Mouse (Mus musculus): ENCODE measurements at regions not wholly inside any gene's neighbourhood (a gene's known extent, or its start where the extent isn't known, plus 50 kb on each side); places are given as distances from the start of the nearest gene placed in this dataset.

- no peak for DNase-seq (ENCODE audit: low spot score)
These were observed 92.3 kb upstream of the Dab2 start for GRCm38 (mm10) chr15:6207239-6207638.

DNA sequence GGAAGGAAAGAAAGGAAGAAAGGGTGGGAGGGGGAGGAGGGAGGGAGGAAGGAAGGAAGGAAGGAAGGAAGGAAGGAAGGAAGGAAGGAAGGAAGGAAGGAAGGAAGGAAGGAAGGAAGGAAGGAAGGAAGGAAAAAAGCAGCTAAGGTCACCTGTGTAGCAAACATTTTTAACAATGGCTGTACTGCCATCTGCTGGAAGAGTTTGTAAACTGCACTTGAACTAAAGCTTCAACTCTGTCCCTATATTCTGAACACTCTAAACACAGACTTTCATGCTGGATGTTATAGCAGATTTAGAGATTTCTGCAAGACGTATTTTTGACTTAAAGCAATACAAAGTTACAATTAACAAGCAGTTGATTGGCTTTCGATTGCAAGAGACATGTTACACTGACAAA, 90.3 kb upstream of the Dab2 start:
- DNase-seq (ENCODE audit: low spot score) = peak; percentile 46

GRCm38 (mm10) chr15:6218087-6218486, 81.5 kb upstream of the Dab2 start:
- DNase-seq (ENCODE audit: low spot score) = no peak

DNA sequence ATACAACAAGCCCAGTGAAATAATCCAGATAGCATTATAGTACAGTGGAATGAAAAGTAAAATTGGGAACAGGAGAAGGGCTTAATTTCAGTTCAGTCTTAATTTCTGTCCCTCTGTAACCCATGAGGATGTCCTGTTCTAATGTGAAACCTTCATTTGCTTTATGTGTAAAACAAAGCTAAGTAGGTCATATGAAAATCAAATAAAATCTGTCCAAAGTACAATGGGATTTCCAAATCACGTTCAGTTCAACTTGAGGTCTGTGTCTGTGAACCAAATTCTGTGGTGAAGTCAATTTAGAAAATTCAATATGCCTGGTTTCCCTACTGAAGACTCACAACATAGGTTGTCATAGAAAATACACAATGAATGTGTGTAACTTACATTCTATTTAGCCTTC, 74.4 kb upstream of the Dab2 start:
- no peak for DNase-seq (ENCODE audit: low spot score)

DNA sequence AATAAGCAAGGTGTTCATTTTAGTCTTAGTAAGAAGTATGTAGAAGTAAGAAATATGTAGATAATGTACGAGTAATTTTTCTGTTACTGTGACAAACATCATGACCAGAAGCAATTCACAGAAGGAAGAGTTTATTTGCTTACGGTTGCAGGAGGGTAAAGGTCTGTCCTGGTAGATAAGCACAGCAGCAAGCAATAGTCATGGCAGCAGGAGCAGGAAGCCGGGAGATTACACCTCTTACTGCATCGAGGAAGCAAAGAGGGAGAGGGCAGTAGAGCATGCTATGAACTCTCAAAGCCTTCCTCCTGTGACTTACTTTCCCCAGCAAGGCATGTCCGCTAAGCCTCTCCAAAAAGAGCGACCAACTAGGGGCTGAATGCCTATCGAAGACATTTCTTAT, 69.0 kb upstream of the Dab2 start:
- DNase-seq (ENCODE audit: low spot score) = no peak

- DNase-seq (ENCODE audit: low spot score) = no peak
These were observed 68.1 kb upstream of the Dab2 start for GRCm38 (mm10) chr15:6231308-6232103.

- peak; percentile 41 for DNase-seq (ENCODE audit: low spot score)
These were observed 66.0 kb upstream of the Dab2 start for GRCm38 (mm10) chr15:6233621-6234020.

DNA sequence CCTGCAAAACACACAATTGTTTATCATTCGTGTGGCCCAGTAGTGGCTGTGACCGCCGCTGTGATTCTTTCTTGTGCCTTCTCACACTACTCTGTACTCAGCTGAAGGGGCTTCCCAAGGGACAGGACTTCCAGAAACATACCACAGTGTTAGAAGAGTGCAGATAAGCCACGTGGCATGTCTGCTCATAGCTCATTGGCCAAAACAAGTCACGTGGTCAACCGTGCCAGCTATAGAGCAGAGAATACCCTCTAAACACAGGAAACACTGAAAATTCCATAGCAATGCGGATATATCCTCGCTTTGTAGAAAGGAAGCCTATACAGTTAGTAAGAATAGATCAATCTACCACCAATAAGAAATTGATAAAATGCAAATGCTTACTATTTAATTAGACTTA, 63.0 kb upstream of the Dab2 start:
- no peak for DNase-seq (ENCODE audit: low spot score)

GRCm38 (mm10) chr15:6237726-6238125, 61.9 kb upstream of the Dab2 start:
- peak; percentile 24 for DNase-seq (ENCODE audit: low spot score)

DNA sequence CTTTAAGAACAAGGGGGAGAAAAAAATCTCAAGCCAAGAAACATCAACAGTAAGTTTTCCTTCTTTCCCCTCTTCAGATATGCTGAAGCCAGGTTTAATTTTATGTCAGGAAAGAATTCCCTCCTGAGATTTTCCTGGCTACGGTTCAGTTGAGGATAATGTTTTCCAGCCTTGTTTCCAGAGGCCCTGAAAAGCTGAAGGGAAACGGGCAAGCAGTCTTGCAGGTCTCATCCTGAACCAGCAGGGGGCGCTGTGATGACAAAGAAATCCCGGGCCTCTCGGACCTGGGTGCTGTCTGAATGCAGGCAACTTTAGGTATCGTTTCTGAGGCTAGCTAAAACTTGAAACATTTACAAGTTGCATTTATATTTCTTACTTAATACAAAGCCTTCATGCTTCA, 61.5 kb upstream of the Dab2 start:
- peak; percentile 86 for DNase-seq (ENCODE audit: low spot score)

GRCm38 (mm10) chr15:6238755-6239154, 60.8 kb upstream of the Dab2 start:
- DNase-seq (ENCODE audit: low spot score) = no peak

- DNase-seq (ENCODE audit: low spot score) = no peak
These were observed 57.5 kb upstream of the Dab2 start for GRCm38 (mm10) chr15:6242132-6242531.

DNA sequence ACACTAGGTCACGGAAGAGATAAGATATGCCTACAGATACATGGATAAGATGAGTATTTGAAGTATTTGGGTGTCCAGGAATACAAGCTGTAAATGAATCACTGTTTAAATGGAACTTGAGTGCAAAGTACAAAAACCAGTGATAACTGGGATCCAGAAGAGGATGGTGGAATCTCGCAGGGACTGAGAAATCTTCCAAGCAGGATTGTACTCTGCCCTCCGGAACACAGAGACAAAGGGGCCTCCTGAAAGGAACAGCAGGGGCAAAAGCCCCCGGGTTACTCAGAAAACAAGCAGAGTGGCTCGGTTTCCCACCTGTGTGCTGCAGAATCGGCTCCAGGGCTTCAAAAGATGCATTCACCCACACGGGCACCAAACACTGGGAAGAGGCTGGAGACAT, 55.2 kb upstream of the Dab2 start:
- no peak for DNase-seq (ENCODE audit: low spot score)

- DNase-seq (ENCODE audit: low spot score) = no peak
These were observed 53.4 kb upstream of the Dab2 start for GRCm38 (mm10) chr15:6245950-6246894.

DNA sequence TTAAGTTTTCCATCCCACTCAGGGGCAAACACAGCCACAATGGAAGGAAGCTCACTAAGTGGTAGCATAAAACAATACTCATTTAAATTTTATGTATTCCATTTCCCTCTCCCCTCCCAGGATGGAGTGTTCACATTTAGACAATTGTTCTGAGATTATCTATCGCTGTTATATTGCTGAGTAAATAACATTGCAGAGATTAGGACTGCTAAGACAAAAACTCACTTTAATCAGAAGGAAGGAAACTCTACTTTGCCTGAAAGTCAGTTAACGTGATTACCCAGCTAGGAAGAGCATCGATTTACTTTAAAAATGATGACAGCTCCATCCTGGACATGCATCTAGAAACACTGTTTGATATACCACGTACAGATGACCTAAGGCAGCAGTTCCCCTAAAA, 51.1 kb upstream of the Dab2 start:
- no peak for DNase-seq (ENCODE audit: low spot score)
